Mouse (Mus musculus) CD8-positive naive resting alpha-beta T cell, adult 2 months (primary cell): ENCODE data around the gene Cpa5.

ENCODE experiments used
- DNase-seq, 2 experiments: peaks; one replicate each; pipeline ENCODE4 v3.0.0; 2022; ENCODE audit warnings: low read depth in 2 of 2, low spot score in 2 of 2

Gene Cpa5

GRCm38 (mm10) chr6:30600995-30601394, 9.8 kb upstream of the Cpa5 start:
- DNase-seq: no peak

- no peak for DNase-seq
Observed at GRCm38 (mm10) chr6:30604342-30604867, 6.4 kb upstream of the Cpa5 start.

GRCm38 (mm10) chr6:30605111-30605510, 5.7 kb upstream of the Cpa5 start:
- no peak for DNase-seq

GRCm38 (mm10) chr6:30605672-30606071, 5.1 kb upstream of the Cpa5 start:
- no peak for DNase-seq

GRCm38 (mm10) chr6:30611212-30611611, 402 bp downstream of the Cpa5 start:
- DNase-seq: no peak

- DNase-seq: no peak
Observed at GRCm38 (mm10) chr6:30614251-30614650, 3.4 kb downstream of the Cpa5 start.

GRCm38 (mm10) chr6:30615741-30616140, 4.9 kb downstream of the Cpa5 start:
- no peak for DNase-seq

- no peak for DNase-seq
Observed at GRCm38 (mm10) chr6:30616491-30616941, 5.7 kb downstream of the Cpa5 start.

- no peak for DNase-seq
Observed at GRCm38 (mm10) chr6:30617020-30617958, 6.5 kb downstream of the Cpa5 start.

GRCm38 (mm10) chr6:30617959-30618590, 7.3 kb downstream of the Cpa5 start:
- no peak for DNase-seq

GRCm38 (mm10) chr6:30618735-30619134, 7.9 kb downstream of the Cpa5 start:
- DNase-seq: no peak

- DNase-seq: no peak
Observed at GRCm38 (mm10) chr6:30619606-30620005, 8.8 kb downstream of the Cpa5 start.

- DNase-seq: no peak
Observed at GRCm38 (mm10) chr6:30620591-30620990, 9.8 kb downstream of the Cpa5 start.

- DNase-seq: no peak
Observed at GRCm38 (mm10) chr6:30620994-30621393, 10.2 kb downstream of the Cpa5 start.

- DNase-seq: no peak
Observed at GRCm38 (mm10) chr6:30621986-30622389, 11.2 kb downstream of the Cpa5 start.

- no peak for DNase-seq
Observed at GRCm38 (mm10) chr6:30624763-30625162, 14.0 kb downstream of the Cpa5 start.

GRCm38 (mm10) chr6:30628152-30628551, 17.3 kb downstream of the Cpa5 start:
- no peak for DNase-seq

- DNase-seq: no peak
Observed at GRCm38 (mm10) chr6:30629989-30630388, 19.2 kb downstream of the Cpa5 start.

- no peak for DNase-seq
Observed at GRCm38 (mm10) chr6:30635361-30635862, 24.6 kb downstream of the Cpa5 start.

- no peak for DNase-seq
Observed at GRCm38 (mm10) chr6:30636186-30636842, 25.5 kb downstream of the Cpa5 start.

GRCm38 (mm10) chr6:30638674-30639268, 28.0 kb downstream of the Cpa5 start, which contains the start of gene Cpa1:
Gene Cpa1 (plus strand): TSS chr6:30639218.
- DNase-seq: no peak
